Mouse (Mus musculus) limb, embryonic 11.5 days (tissue): ENCODE measurements at regions not wholly inside any gene's neighbourhood (a gene's known extent, or its start where the extent isn't known, plus 50 kb on each side); places are given as distances from the start of the nearest gene placed in this dataset.
"Not testable (repeated sequence)": the region's sequence is repeated elsewhere in the genome, so short reads cannot be mapped to it uniquely, and the experiment has no call there.

Experiments used
- ATAC-seq: fragments of 200-750 bp; cut with Nextera tagmentation; 2 replicates; pipeline ENCODE4 v1.8.0; 2017; ENCODE audit warnings: low read depth; ENCODE audit not compliant: insufficient number of reproducible peaks, low FRiP score, low TSS enrichment
- DNase-seq: peaks from one replicate; pipeline ENCODE4 v3.0.0-alpha.2; 2015; ENCODE audit warnings: low spot score
- H3K27ac ChIP-seq: fragments of 300-500 bp; sonication (generic); replicated peaks from 2 replicates; pipeline ENCODE4 v1.5.1; 2014; ENCODE audit warnings: low read depth, mild to moderate bottlenecking, low read length
- H3K27me3 ChIP-seq: fragments of 300-500 bp; sonication (generic); 2 replicates; pipeline ENCODE4 v1.6.1; 2014; ENCODE audit warnings: mild to moderate bottlenecking, low read length, mixed read lengths; ENCODE audit not compliant: control insufficient read depth, insufficient read depth
- H3K36me3 ChIP-seq: fragments of 300-500 bp; sonication (generic); 2 replicates; pipeline ENCODE4 v1.6.1; 2014; ENCODE audit warnings: mild to moderate bottlenecking, low read length, moderate library complexity, mixed read lengths; ENCODE audit not compliant: control insufficient read depth, insufficient read depth
- H3K4me1 ChIP-seq: fragments of 300-500 bp; sonication (generic); 2 replicates; pipeline ENCODE4 v1.6.1; 2014; ENCODE audit warnings: low read length, mixed read lengths; ENCODE audit not compliant: control insufficient read depth, insufficient read depth
- H3K4me2 ChIP-seq: fragments of 300-500 bp; sonication (generic); 2 replicates; pipeline ENCODE4 v1.6.1; 2014; ENCODE audit warnings: low read depth, mild to moderate bottlenecking, moderate library complexity; ENCODE audit not compliant: severe bottlenecking
- H3K4me3 ChIP-seq: fragments of 300-500 bp; sonication (generic); 2 replicates; pipeline ENCODE4 v1.5.1; 2014; ENCODE audit warnings: low read depth, low read length
- H3K9ac ChIP-seq: fragments of 300-500 bp; sonication (generic); 2 replicates; pipeline ENCODE4 v1.6.1; 2014; ENCODE audit warnings: mild to moderate bottlenecking, low read length
- H3K9me3 ChIP-seq: fragments of 300-500 bp; sonication (generic); 2 replicates; pipeline ENCODE4 v1.6.1; 2016; ENCODE audit warnings: low read length; ENCODE audit not compliant: control insufficient read depth
- WGBS: fragments of 180-500 bp; shearing (Covaris S2); extraction: QIAGEN DNeasy Blood & Tissue Kit; methylation state at CpG from one replicate; pipeline ENCODE4 v1.1.7; 2014; 5-methylcytosine and 5-hydroxymethylcytosine counted together

DNA sequence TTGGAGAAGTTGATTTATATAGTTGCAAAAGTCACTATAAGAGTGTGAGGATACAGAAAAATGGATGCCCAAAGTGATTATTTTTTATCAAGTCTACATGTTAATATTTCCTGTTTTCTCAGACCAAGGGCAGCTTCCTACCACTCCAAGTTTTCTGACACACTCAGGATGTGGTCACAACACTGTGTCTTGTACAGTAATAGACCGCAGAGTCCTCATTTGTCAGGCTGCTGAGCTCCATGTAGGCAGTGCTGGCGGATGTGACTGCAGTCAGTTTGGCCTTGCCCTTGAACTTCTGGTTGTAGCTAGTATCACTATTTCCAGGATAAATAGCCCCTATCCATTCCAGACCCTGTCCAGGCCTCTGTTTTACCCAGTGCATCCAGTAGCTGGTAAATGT lies 969.4 kb downstream of the Adam6a start:
- Histone ChIP-seq H3K4me3 (no peak overlapping the region), H3K4me1 (no peaks in the 10 kb centered on the region), H3K36me3 (no peaks in the 10 kb centered on the region), H3K9me3 (no peaks in the 10 kb centered on the region; the same call in 1 of the 2 replicates), H3K4me2 (no peak overlapping the region), H3K27ac (no peak overlapping the region), H3K27me3 (no peaks in the 10 kb centered on the region), H3K9ac (no peak overlapping the region)
- DNase-seq (no peak), ATAC-seq (no peak)
- WGBS, result 92% methylated on average over 2 of the region's 2 CpGs

DNA sequence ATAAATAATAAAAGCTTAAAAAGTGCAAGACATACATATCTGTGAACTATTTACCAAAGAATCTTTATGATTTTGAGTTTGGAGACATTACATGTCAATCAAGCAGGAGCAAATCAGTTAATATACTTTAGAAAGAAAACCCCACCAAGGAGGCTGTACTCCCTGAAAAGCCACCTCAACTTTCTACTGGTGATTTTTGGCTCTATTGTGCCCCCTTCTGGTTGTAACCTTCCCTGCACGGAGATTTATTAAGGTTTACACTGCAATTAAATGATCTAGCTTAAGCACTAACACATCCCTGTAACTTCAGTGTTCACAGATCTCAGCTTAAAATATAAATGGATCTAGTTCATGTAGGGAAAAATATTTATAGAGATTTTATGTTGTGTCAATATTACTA lies 998.4 kb downstream of the Adam6a start:
- not testable (repeated sequence) for H3K4me2 ChIP-seq, H3K9me3 ChIP-seq, DNase-seq, H3K4me1 ChIP-seq, H3K9ac ChIP-seq, H3K4me3 ChIP-seq, H3K27ac ChIP-seq, H3K27me3 ChIP-seq, H3K36me3 ChIP-seq, ATAC-seq
- WGBS, result 54% methylated on average over 1 of the region's 1 CpGs

DNA sequence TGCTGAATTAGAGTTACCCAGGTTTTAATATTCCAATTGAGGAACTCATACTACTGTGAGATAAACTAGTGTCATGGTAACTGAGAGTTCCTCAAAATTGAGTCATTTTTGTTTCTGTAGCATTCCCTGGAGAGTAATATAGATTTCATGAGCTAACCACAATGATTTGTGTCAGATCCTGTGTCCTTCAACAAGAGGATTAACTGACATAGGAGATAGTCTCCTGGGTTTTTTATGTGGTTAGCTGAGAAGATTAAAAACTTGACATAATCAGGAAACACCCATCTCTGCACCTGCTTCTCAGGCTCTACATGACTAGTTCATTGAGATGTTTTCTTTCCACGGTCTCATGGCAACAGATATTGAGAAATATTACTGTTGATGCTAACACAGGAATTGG lies 1001.2 kb downstream of the Adam6a start:
- H3K27ac ChIP-seq, H3K4me3 ChIP-seq, H3K27me3 ChIP-seq, DNase-seq, ATAC-seq, H3K9ac ChIP-seq, H3K4me1 ChIP-seq, H3K9me3 ChIP-seq, H3K4me2 ChIP-seq, H3K36me3 ChIP-seq: not testable (repeated sequence)
- WGBS, result 72% methylated on average over 1 of the region's 1 CpGs

DNA sequence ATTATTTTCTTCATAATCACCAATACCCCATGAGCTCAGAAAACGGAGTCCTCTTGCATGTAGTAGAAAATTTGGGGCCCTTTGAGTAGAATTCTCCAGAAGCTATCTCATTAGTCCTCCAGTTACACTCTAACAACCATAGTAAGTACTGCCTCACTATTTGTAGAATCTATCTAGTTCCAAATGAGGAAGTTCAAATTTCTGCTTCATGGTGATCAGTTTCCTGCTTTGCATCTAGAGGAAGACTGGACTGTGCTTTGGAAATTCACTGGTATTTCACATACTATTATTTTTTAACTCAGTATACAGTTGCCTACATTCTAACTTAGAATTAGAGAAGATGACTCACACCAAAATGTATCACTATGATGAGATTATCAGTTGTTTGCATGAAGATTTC lies 1018.7 kb downstream of the Adam6a start:
- ATAC-seq (no peak), DNase-seq (no peak)
- H3K9ac ChIP-seq, result no peak overlapping the region
- no peak overlapping the region for H3K4me3 ChIP-seq
- peaks cover 5% of the 10 kb centered on the region; the same call in 1 of the 2 replicates for H3K9me3 ChIP-seq
- no peaks in the 10 kb centered on the region for H3K4me1 ChIP-seq
- no peaks in the 10 kb centered on the region for H3K36me3 ChIP-seq
- H3K27me3 ChIP-seq, result no peaks in the 10 kb centered on the region
- H3K27ac ChIP-seq, result no peak overlapping the region
- no peak overlapping the region for H3K4me2 ChIP-seq
- WGBS, result 85% methylated on average over 1 of the region's 1 CpGs

DNA sequence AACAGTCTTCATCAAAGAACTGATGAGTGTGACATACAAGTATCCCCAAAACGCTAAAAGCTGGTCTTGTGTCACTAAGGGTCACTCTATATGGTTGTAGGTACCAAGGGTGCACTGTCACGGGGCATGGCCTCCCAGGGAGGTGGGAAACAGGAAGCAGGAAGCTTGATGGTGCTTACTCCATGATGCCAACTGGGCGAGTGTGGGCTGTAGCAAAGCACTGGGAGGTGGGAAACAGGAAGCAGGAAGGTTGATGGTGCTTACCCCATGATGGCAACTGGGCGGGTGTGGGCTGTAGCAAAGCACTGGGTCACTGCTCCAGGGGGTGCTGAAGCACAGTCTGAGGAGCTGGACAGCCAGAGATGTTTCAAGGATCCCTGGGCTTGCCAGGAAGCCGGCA lies 1019.3 kb downstream of the Adam6a start:
- Histone ChIP-seq H3K4me3 (no peak overlapping the region), H3K27ac (no peak overlapping the region), H3K27me3 (no peaks in the 10 kb centered on the region), H3K4me1 (no peaks in the 10 kb centered on the region), H3K9me3 (peaks cover 5% of the 10 kb centered on the region; the same call in 1 of the 2 replicates), H3K36me3 (no peaks in the 10 kb centered on the region), H3K9ac (no peak overlapping the region), H3K4me2 (no peak overlapping the region)
- DNase-seq (no peak), ATAC-seq (no peak)
- 58% methylated on average over 5 of the region's 5 CpGs for WGBS

DNA sequence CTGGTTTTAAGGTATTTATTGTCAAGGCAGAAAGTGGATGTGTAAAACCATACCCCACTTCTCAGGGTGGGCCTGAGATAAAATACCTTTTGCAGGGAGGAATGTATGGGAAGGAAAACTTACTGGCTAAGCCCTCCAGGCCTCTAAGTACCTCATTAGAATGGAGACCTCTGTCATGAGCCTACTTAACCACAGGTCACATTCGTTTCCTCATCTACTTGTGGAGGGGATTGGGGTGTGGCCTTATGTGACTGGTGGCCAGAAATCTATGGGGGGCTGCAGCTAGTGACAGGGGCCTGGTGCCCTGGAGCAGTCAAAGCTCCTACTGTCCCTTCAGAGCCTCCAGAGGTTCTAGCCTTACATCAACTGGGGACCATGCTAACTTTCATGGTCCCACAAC lies 1020.0 kb downstream of the Adam6a start:
- Histone ChIP-seq H3K4me1 (no peaks in the 10 kb centered on the region), H3K27ac (no peak overlapping the region), H3K36me3 (no peaks in the 10 kb centered on the region), H3K4me3 (no peak overlapping the region), H3K9ac (no peak overlapping the region), H3K27me3 (no peaks in the 10 kb centered on the region), H3K9me3 (peaks cover 5% of the 10 kb centered on the region; the same call in 1 of the 2 replicates), H3K4me2 (no peak overlapping the region)
- WGBS, result 71% methylated on average over 1 of the region's 1 CpGs
- DNase-seq (no peak), ATAC-seq (no peak)

DNA sequence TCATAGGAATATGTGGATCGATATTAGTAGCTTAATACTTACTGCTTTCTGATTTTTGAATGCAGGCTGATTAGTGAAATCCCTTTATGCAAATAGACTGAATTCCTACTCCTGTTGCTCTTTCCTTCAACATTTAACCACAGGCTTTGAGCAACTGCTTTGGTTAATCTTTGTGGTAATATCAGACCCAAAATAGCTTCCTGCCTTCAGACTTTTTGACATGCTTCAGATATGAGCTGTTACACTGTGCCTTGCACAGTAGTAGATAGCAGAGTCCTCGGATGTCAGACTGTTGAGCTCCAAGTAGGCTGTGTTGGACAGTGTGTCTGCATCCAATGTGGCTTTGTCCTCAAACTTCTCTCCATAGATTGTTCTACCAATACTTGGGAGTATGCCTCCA lies 1020.6 kb downstream of the Adam6a start:
- ATAC-seq (no peak), DNase-seq (no peak)
- no peaks in the 10 kb centered on the region for H3K27me3 ChIP-seq
- no peaks in the 10 kb centered on the region for H3K36me3 ChIP-seq
- H3K4me2 ChIP-seq, result no peak overlapping the region
- no peak overlapping the region for H3K27ac ChIP-seq
- 76% methylated on average over 2 of the region's 2 CpGs for WGBS
- no peak overlapping the region for H3K4me3 ChIP-seq
- H3K4me1 ChIP-seq, result no peaks in the 10 kb centered on the region
- peaks cover 5% of the 10 kb centered on the region; the same call in 1 of the 2 replicates for H3K9me3 ChIP-seq
- no peak overlapping the region for H3K9ac ChIP-seq

DNA sequence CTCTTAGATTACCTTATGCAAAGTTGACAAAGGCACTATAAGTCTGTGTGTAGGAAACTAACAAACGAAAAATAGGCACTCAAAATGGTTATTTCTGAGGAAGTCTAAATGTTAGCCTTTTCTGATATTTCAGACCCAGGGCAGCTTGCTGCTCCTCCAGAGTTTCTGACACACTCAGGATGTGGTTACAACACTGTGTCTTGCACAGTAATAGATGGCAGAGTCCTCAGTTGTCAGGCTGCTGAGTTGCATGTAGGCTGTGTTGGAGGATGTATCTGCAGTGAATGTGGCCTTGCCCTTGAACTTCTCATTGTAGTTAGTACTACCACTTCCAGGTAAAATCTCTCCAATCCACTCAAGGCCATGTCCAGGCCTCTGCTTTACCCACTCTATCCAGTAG lies 1039.7 kb downstream of the Adam6a start:
- Histone ChIP-seq H3K36me3 (no peaks in the 10 kb centered on the region), H3K4me3 (no peak overlapping the region), H3K27me3 (no peaks in the 10 kb centered on the region), H3K4me2 (no peak overlapping the region), H3K4me1 (no peaks in the 10 kb centered on the region), H3K9ac (no peak overlapping the region), H3K9me3 (peaks cover 6% of the 10 kb centered on the region; the same call in 1 of the 2 replicates), H3K27ac (no peak overlapping the region)
- DNase-seq, result no peak
- WGBS, result 68% methylated on average over 1 of the region's 1 CpGs
- no peak for ATAC-seq

DNA sequence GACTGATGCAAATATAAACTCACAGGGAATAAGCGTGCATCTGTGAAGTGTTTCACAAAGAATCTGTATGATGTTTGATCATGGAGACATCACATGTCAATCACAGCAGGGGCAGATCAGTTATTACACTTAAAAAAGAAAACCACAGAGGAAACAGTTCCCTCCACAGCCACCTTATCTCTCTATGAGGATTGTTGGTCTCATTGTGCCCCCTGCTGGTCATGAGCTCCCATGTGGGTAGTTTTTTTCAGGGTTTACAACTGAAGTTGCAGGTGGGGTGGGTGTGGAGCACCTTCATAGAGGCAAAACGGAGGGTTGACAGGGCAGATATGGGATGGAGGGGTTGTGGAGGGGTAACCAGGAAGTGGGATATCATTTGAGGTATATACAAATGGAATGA lies 1043.5 kb downstream of the Adam6a start:
- WGBS, result 67% methylated on average over 2 of the region's 2 CpGs
- peaks cover 3% of the 10 kb centered on the region; the same call in 1 of the 2 replicates for H3K9me3 ChIP-seq
- H3K4me3 ChIP-seq, result no peak overlapping the region
- ATAC-seq, result no peak
- H3K27ac ChIP-seq, result no peak overlapping the region
- no peak overlapping the region for H3K9ac ChIP-seq
- DNase-seq, result no peak
- H3K4me1 ChIP-seq, result no peaks in the 10 kb centered on the region
- H3K4me2 ChIP-seq, result no peak overlapping the region
- H3K27me3 ChIP-seq, result no peaks in the 10 kb centered on the region
- H3K36me3 ChIP-seq, result no peaks in the 10 kb centered on the region
